Mouse (Mus musculus): ENCODE results near the gene Hmgn1. TPM values are rescaled to one million over a fixed set of nuclear protein-coding genes. Genes with fewer than 3 reads are reported as not detected.

Gene Hmgn1
- 56.7 and 76.8 TPM in 2 replicates for total RNA-seq (2014; rRNA removed; ENCODE audit: low replicate concordance)
- polyA plus RNA-seq (2015; fragmentation: Nextera tagmentation; extraction: Ambion mirVana) = 157 and 159 TPM in 2 replicates

DNA sequence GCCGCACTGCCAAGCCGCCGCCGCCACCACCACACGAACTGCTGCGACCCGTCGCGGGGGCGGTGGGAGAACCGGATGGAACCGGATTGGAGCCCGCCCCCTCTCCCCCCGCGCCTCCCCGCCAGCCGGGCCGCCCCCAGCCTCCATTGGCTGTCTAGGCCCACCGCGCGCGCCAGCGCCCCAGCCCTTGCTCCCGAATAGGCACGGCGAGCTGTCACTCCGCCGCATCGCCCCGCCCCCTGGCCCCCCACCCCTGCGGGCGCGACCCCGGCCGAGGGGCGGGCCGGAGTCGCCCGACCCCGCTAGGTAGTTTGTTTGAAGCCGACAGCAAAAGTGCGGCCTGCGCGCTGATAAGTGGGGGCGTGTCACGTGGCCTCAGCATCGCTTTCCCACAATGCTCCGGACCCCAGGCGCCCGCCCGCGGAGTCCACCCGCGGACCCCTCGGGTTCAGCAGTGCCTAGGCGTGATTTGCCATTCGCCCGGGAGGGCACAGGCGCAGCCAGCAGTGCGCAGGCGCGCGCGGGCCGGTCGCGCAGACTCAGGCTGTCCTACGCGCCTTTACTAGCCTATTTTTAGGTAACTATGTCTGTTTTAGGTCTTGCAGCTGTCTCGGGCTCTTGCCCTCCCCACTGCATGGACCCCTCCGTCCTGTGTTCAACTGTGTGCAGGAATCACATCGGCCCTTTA lies at the start of gene Hmgn1:
Gene Hmgn1 (minus strand): TSS at position 73 of the 688 bp plus-strand sequence.
- DNase-seq (ENCODE audit: low spot score) = peak; percentile 97
- no peaks in the 10 kb centered on the region for H3K9me3 ChIP-seq (replicated peaks; ENCODE audit: control insufficient read depth, low read length)
- H3K27ac ChIP-seq (ENCODE audit: low read depth) = peak within 1 kb of the TSS; percentile 98
- peaks cover 20% of the 10 kb centered on the region for H3K4me1 ChIP-seq (ENCODE audit: control insufficient read depth, insufficient read depth)
- WGBS = under 1% methylated on average over 60 of the region's 72 CpGs
- no peaks in the 10 kb centered on the region for H3K27me3 ChIP-seq (ENCODE audit: control insufficient read depth, insufficient read depth, low read length)
- peak within 1 kb of the TSS; percentile 84 for H3K4me2 ChIP-seq (ENCODE audit: low read depth, low read length)
- ATAC-seq (ENCODE audit: insufficient read depth, low read depth) = peak; percentile 95
- TF ChIP-seq EP300 (IDR thresholded peaks at IDR 0.05; ENCODE audit: low read depth) = no peak
- TF ChIP-seq CTCF (IDR thresholded peaks at IDR 0.05; ENCODE audit: low read depth) = no peak
- H3K36me3 ChIP-seq (replicated peaks; ENCODE audit: control insufficient read depth, insufficient read depth, low read length) = peaks cover 32% of the 10 kb centered on the region
- H3K9ac ChIP-seq (replicated peaks; ENCODE audit: low read depth, low read length) = peak within 1 kb of the TSS; percentile 84
- H3K4me3 ChIP-seq (ENCODE audit: low read depth, low read length) = peak within 1 kb of the TSS; percentile 69

- H3K9ac ChIP-seq (replicated peaks; ENCODE audit: low read depth, low read length) = no peak overlapping the region
- no peak overlapping the region for H3K27ac ChIP-seq (ENCODE audit: low read depth)
- H3K4me2 ChIP-seq (ENCODE audit: low read depth, low read length) = no peak overlapping the region
- H3K4me3 ChIP-seq (ENCODE audit: low read depth, low read length) = no peak overlapping the region
- H3K9me3 ChIP-seq (replicated peaks; ENCODE audit: control insufficient read depth, low read length) = peaks cover 5% of the 10 kb centered on the region; the same call in 1 of the 2 replicates
- no peak for DNase-seq (ENCODE audit: low spot score)
- H3K36me3 ChIP-seq (replicated peaks; ENCODE audit: control insufficient read depth, insufficient read depth, low read length) = no peaks in the 10 kb centered on the region
- 44% methylated on average over 2 of the region's 2 CpGs for WGBS
- no peaks in the 10 kb centered on the region for H3K4me1 ChIP-seq (ENCODE audit: control insufficient read depth, insufficient read depth)
- TF ChIP-seq EP300 (IDR thresholded peaks at IDR 0.05; ENCODE audit: low read depth) (no peak), CTCF (IDR thresholded peaks at IDR 0.05; ENCODE audit: low read depth) (no peak)
- H3K27me3 ChIP-seq (ENCODE audit: control insufficient read depth, insufficient read depth, low read length) = no peaks in the 10 kb centered on the region
- ATAC-seq (ENCODE audit: insufficient read depth, low read depth) = no peak
Measured at GRCm38 (mm10) chr16:96175399-96175798, 47.9 kb upstream of the Hmgn1 start.

DNA sequence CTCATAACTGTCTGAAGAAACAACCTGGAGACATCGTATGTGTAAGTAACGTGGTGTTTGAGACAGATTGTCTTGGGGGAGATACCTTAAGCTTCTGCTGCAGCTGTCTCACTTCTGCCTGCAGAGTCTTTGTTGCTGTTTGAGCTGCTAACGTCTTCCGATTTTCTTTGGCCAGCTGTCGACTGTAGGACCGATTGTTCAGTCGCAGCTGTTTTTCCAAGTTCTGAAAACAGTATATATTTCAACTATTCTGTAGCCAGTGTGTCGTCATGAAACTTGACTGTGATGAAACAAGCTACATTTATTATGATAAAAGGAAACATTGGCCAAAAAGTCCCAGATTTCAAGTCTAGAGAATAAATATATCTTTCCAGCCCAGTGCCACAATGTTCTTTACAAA lies 46.1 kb upstream of the Hmgn1 start:
- H3K36me3 ChIP-seq (replicated peaks; ENCODE audit: control insufficient read depth, insufficient read depth, low read length) = no peaks in the 10 kb centered on the region
- no peaks in the 10 kb centered on the region for H3K9me3 ChIP-seq (replicated peaks; ENCODE audit: control insufficient read depth, low read length)
- no peak overlapping the region for H3K27ac ChIP-seq (ENCODE audit: low read depth)
- TF ChIP-seq EP300 (IDR thresholded peaks at IDR 0.05; ENCODE audit: low read depth) (no peak), CTCF (IDR thresholded peaks at IDR 0.05; ENCODE audit: low read depth) (no peak)
- H3K9ac ChIP-seq (replicated peaks; ENCODE audit: low read depth, low read length) = no peak overlapping the region
- 72% methylated on average over 8 of the region's 8 CpGs for WGBS
- H3K4me3 ChIP-seq (ENCODE audit: low read depth, low read length) = no peak overlapping the region
- no peaks in the 10 kb centered on the region for H3K4me1 ChIP-seq (ENCODE audit: control insufficient read depth, insufficient read depth)
- H3K4me2 ChIP-seq (ENCODE audit: low read depth, low read length) = no peak overlapping the region
- no peak for ATAC-seq (ENCODE audit: insufficient read depth, low read depth)
- DNase-seq (ENCODE audit: low spot score) = no peak
- H3K27me3 ChIP-seq (ENCODE audit: control insufficient read depth, insufficient read depth, low read length) = no peaks in the 10 kb centered on the region

GRCm38 (mm10) chr16:96168837-96169236 lies 41.3 kb upstream of the Hmgn1 start:
- no peaks in the 10 kb centered on the region for H3K36me3 ChIP-seq (replicated peaks; ENCODE audit: control insufficient read depth, insufficient read depth, low read length)
- no peaks in the 10 kb centered on the region for H3K27me3 ChIP-seq (ENCODE audit: control insufficient read depth, insufficient read depth, low read length)
- H3K4me2 ChIP-seq (ENCODE audit: low read depth, low read length) = no peak overlapping the region
- H3K9me3 ChIP-seq (replicated peaks; ENCODE audit: control insufficient read depth, low read length) = no peaks in the 10 kb centered on the region
- TF ChIP-seq CTCF (IDR thresholded peaks at IDR 0.05; ENCODE audit: low read depth) (no peak), EP300 (IDR thresholded peaks at IDR 0.05; ENCODE audit: low read depth) (no peak)
- WGBS = 90% methylated on average over 4 of the region's 4 CpGs
- ATAC-seq (ENCODE audit: insufficient read depth, low read depth) = no peak
- H3K27ac ChIP-seq (ENCODE audit: low read depth) = no peak overlapping the region
- DNase-seq (ENCODE audit: low spot score) = no peak
- no peak overlapping the region for H3K4me3 ChIP-seq (ENCODE audit: low read depth, low read length)
- no peak overlapping the region for H3K9ac ChIP-seq (replicated peaks; ENCODE audit: low read depth, low read length)
- H3K4me1 ChIP-seq (ENCODE audit: control insufficient read depth, insufficient read depth) = no peaks in the 10 kb centered on the region

DNA sequence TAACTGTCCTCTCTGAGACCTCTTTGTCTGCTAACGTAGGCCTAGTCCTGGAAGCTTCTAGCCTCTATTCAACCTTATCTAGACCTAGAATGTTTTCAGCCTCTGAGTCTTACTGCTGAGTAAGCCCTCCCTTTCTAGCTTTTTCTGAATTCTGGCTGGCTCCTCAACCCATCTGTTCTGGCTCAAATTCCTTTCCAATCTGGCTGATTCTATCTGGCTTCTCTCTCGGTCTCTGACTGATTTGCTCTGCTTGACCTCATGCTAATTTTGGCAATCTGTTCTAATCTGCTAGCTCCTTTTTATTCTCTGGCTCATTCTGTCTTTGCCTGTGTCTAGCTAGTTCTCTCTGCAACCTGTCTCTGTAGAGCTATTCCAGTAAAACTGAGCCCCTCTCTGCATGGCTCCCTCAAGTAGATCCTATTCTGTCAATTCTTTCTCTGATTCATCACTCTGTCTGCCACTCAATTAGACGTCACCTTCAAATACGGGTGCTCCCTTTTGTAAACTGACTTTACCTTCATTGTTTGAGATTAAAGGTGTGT lies 38.3 kb upstream of the Hmgn1 start:
- no peaks in the 10 kb centered on the region for H3K4me1 ChIP-seq (ENCODE audit: control insufficient read depth, insufficient read depth)
- H3K27me3 ChIP-seq (ENCODE audit: control insufficient read depth, insufficient read depth, low read length) = no peaks in the 10 kb centered on the region
- no peak overlapping the region for H3K9ac ChIP-seq (replicated peaks; ENCODE audit: low read depth, low read length)
- TF ChIP-seq EP300 (IDR thresholded peaks at IDR 0.05; ENCODE audit: low read depth) (no peak), CTCF (IDR thresholded peaks at IDR 0.05; ENCODE audit: low read depth) (no peak)
- H3K27ac ChIP-seq (ENCODE audit: low read depth) = no peak overlapping the region
- H3K4me3 ChIP-seq (ENCODE audit: low read depth, low read length) = no peak overlapping the region
- H3K36me3 ChIP-seq (replicated peaks; ENCODE audit: control insufficient read depth, insufficient read depth, low read length) = no peaks in the 10 kb centered on the region
- no peak for ATAC-seq (ENCODE audit: insufficient read depth, low read depth)
- 57% methylated on average over 4 of the region's 4 CpGs for WGBS
- H3K4me2 ChIP-seq (ENCODE audit: low read depth, low read length) = no peak overlapping the region
- no peak for DNase-seq (ENCODE audit: low spot score)
- no peaks in the 10 kb centered on the region for H3K9me3 ChIP-seq (replicated peaks; ENCODE audit: control insufficient read depth, low read length)
